Mouse (Mus musculus) heart, postnatal 0 days (tissue): ENCODE data around the gene A930033H14Rik. TPM values are rescaled to one million over a fixed set of nuclear protein-coding genes. Genes with fewer than 3 reads are reported as not detected.
A peak's percentile ranks its signal among the peaks of the same experiment; 100 is the strongest.

Experiments used
- ATAC-seq: fragments of 200-750 bp; cut with Nextera tagmentation; 2 replicates; pipeline ENCODE4 v1.8.0; 2017; ENCODE audit warnings: low read depth, moderate number of reproducible peaks, moderate library complexity; ENCODE audit not compliant: insufficient read depth
- DNase-seq: peaks from one replicate; pipeline ENCODE4 v3.0.0-alpha.2; 2016; ENCODE audit warnings: low spot score
- H3K27ac ChIP-seq: fragments of 300-500 bp; sonication (generic); 2 replicates; pipeline ENCODE4 v1.5.1; 2014; ENCODE audit warnings: low read depth, mild to moderate bottlenecking
- H3K27me3 ChIP-seq: fragments of 300-500 bp; sonication (generic); 2 replicates; pipeline ENCODE4 v1.6.1; 2014; ENCODE audit warnings: low read length, mixed read lengths; ENCODE audit not compliant: control insufficient read depth, insufficient read depth
- H3K36me3 ChIP-seq: fragments of 300-500 bp; sonication (generic); replicated peaks from 2 replicates; pipeline ENCODE4 v1.6.1; 2014; ENCODE audit warnings: low read length, mixed read lengths; ENCODE audit not compliant: control insufficient read depth, insufficient read depth
- H3K4me1 ChIP-seq: fragments of 300-500 bp; sonication (generic); 2 replicates; pipeline ENCODE4 v1.6.1; 2014; ENCODE audit warnings: antibody characterized with exemption; ENCODE audit not compliant: control insufficient read depth, insufficient read depth
- H3K4me2 ChIP-seq: fragments of 300-500 bp; sonication (generic); 2 replicates; pipeline ENCODE4 v1.6.1; 2014; ENCODE audit warnings: low read depth, mild to moderate bottlenecking, low read length, moderate library complexity
- H3K4me3 ChIP-seq: fragments of 300-500 bp; sonication (generic); 2 replicates; pipeline ENCODE4 v1.5.1; 2014; ENCODE audit warnings: low read depth, low read length
- H3K9ac ChIP-seq: fragments of 300-500 bp; sonication (generic); replicated peaks from 2 replicates; pipeline ENCODE4 v1.6.1; 2014; ENCODE audit warnings: low read depth, low read length, mixed read lengths
- H3K9me3 ChIP-seq: fragments of 300-500 bp; sonication (generic); replicated peaks from 2 replicates; pipeline ENCODE4 v1.6.1; 2016; ENCODE audit warnings: low read length; ENCODE audit not compliant: control insufficient read depth
- CTCF ChIP-seq: IDR thresholded peaks from 2 replicates; pipeline ENCODE4 v1.5.1; 2016; ENCODE audit warnings: antibody characterized with exemption, control low read depth, low read depth
- EP300 ChIP-seq: IDR thresholded peaks from 2 replicates; pipeline ENCODE4 v1.6.1; 2016; ENCODE audit warnings: antibody characterized with exemption, low read depth
- WGBS: fragments of 180-500 bp; shearing (Covaris S2); extraction: QIAGEN DNeasy Blood & Tissue Kit; methylation state at CpG from one replicate; pipeline ENCODE4 v1.1.7; 2014; 5-methylcytosine and 5-hydroxymethylcytosine counted together
- polyA plus RNA-seq: library from polyadenylated mRNA; unstranded; fragments of >200 nt; fragmentation: Nextera tagmentation; extraction: Ambion mirVana; gene quantifications from 2 replicates; pipeline ENCODE4 v1.2.1, GENCODE M21; 2015
- total RNA-seq: library from RNA; depleted of rRNA; stranded (reverse); fragments of >200 nt; gene quantifications from 2 replicates; pipeline ENCODE4 v1.2.3, GENCODE M21; 2014; ENCODE audit warnings: low replicate concordance

Gene A930033H14Rik
- total and polyA plus RNA-seq, 2 experiments from 2014 or later = 1.5 to 2.3 TPM

DNA sequence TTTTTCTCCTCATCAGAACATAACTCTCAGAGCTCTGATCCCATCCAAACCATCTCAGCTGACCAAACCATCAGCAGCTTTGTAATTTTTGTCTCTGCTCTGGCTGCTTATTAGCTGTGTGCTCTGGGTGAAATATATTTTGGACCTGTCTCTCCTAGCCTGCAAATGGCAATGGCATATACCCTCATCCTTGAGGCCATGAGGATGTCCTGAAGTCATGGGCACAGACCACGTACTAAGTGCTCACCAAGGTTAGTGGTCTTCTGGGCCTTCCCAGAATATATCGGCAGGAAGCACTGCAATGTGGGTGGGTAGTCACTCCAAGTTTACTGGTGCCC lies 6.4 kb upstream of the A930033H14Rik start:
- H3K27ac ChIP-seq = peak overlapping the region; percentile 71
- 44% methylated on average over 2 of the region's 2 CpGs for WGBS

GRCm38 (mm10) chr10:69218458-69219288 lies 5.8 kb upstream of the A930033H14Rik start:
- Histone ChIP-seq H3K9ac (no peak overlapping the region), H3K4me3 (no peak overlapping the region), H3K4me2 (no peak overlapping the region), H3K36me3 (peaks cover 19% of the 10 kb centered on the region), H3K4me1 (peaks cover 35% of the 10 kb centered on the region), H3K27me3 (no peaks in the 10 kb centered on the region), H3K27ac (peak overlapping the region; percentile 71), H3K9me3 (no peaks in the 10 kb centered on the region)
- TF ChIP-seq CTCF (no peak), EP300 (peak; percentile 73; the same call in 1 of the 2 replicates)
- 42% methylated on average over 14 of the region's 14 CpGs for whole genome bisulfite sequencing
- peak; percentile 83 for ATAC-seq
- DNase-seq = peak; percentile 75

More for the DNA sequence above, 6.4 kb upstream of the A930033H14Rik start:
- Histone ChIP-seq H3K4me1 (peaks cover 29% of the 10 kb centered on the region), H3K4me3 (no peak overlapping the region), H3K27me3 (no peaks in the 10 kb centered on the region), H3K9me3 (no peaks in the 10 kb centered on the region), H3K9ac (no peak overlapping the region), H3K4me2 (no peak overlapping the region), H3K36me3 (peaks cover 21% of the 10 kb centered on the region)
- DNase-seq = no peak
- TF ChIP-seq CTCF = no peak
- ATAC-seq = no peak

DNA sequence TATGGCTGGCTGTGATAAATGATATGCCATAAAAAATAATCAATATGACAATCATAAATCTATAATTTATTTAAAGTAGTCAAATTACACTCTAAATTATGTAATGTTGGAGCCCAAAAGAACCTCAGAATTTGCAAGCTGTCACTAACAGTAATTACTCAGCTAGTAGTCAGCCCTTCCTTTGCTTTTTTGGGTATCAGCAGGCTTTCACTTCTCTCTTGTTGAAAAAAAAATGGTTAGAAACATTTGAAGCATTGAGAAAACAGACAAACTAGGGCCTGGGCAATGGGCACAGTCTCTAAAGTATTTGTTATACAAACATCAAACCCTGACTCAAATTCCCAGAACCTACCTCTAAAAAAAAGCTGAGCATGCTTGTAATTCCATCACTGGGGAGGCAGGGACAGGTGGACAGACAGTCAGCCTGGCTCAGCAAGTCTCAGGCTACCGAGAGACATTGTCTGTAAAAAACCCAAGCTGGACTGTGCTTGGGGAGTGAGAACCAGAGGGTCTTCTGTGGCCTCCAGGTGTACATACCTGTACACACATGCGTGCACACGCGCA lies 4.3 kb upstream of the A930033H14Rik start:
- no peaks in the 10 kb centered on the region for H3K27me3 ChIP-seq
- peaks cover 32% of the 10 kb centered on the region for H3K4me1 ChIP-seq
- no peak overlapping the region for H3K9ac ChIP-seq
- H3K27ac ChIP-seq = no peak overlapping the region
- H3K9me3 ChIP-seq = no peaks in the 10 kb centered on the region
- DNase-seq (no peak), ATAC-seq (no peak)
- no peak overlapping the region for H3K4me2 ChIP-seq
- whole genome bisulfite sequencing = 90% methylated on average over 4 of the region's 4 CpGs
- H3K4me3 ChIP-seq = no peak overlapping the region
- TF ChIP-seq CTCF = no peak
- no peak for TF ChIP-seq EP300
- H3K36me3 ChIP-seq = peaks cover 12% of the 10 kb centered on the region

DNA sequence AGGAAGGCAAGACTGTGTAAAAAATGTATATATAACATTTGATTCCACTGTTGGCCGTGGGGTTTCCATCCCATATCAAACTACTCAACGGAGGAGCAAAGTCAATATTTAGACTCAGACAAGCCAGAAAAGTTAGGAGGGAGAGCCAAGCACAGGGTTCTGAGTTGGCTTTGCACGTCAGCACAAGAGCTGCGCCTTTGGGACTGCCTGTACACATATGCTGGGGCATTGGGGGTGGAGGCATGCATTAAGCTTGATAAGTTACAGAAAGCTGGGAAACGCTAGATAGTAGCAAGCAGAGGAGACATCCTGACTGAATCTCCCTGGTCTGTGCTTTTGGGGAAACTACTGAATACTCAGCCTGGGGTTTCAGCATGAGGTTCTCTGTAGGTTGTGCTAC lies 1.1 kb upstream of the A930033H14Rik start:
- peak; percentile 48 for DNase-seq
- WGBS = 10% methylated on average over 5 of the region's 5 CpGs
- Histone ChIP-seq H3K4me1 (peaks cover 19% of the 10 kb centered on the region), H3K9ac (peak overlapping the region; percentile 76), H3K4me3 (peak overlapping the region; percentile 80), H3K27me3 (no peaks in the 10 kb centered on the region), H3K27ac (peak overlapping the region; percentile 99), H3K36me3 (peaks cover 7% of the 10 kb centered on the region; the same call in 1 of the 2 replicates), H3K9me3 (no peaks in the 10 kb centered on the region), H3K4me2 (peak overlapping the region; percentile 98)
- ATAC-seq = no peak
- TF ChIP-seq EP300 (no peak), CTCF (no peak)

- no peak for DNase-seq
- peaks cover 5% of the 10 kb centered on the region; the same call in 1 of the 2 replicates for H3K36me3 ChIP-seq
- H3K27me3 ChIP-seq = no peaks in the 10 kb centered on the region
- peak; percentile 28 for ATAC-seq
- peaks cover 15% of the 10 kb centered on the region for H3K4me1 ChIP-seq
- H3K27ac ChIP-seq = peak overlapping the region; percentile 99
- peak overlapping the region; percentile 76 for H3K9ac ChIP-seq
- H3K4me3 ChIP-seq = peak overlapping the region; percentile 80
- H3K9me3 ChIP-seq = no peaks in the 10 kb centered on the region
- WGBS = 0% methylated on average over 21 of the region's 21 CpGs
- peak overlapping the region; percentile 98 for H3K4me2 ChIP-seq
- TF ChIP-seq CTCF (no peak), EP300 (no peak)
Measured at GRCm38 (mm10) chr10:69213451-69213877, 566 bp upstream of the A930033H14Rik start.
